Mouse (Mus musculus) layer of hippocampus, postnatal 25 days (tissue): ENCODE data around the gene Cacna1c. TPM values are rescaled to one million over a fixed set of nuclear protein-coding genes. Genes with fewer than 3 reads are reported as not detected.

Experiments
- DNase-seq, 2 experiments: peaks; one replicate each; pipeline ENCODE4 v3.0.0; 2022; ENCODE audit warnings: mixed read lengths in 2 of 2, low spot score in 1 of 2; ENCODE audit errors: extremely low spot score in 1 of 2
- total RNA-seq, 2 experiments: library from RNA; stranded (reverse); gene quantifications; 2 replicates each; pipeline ENCODE4 v1.2.3; 2021

Cacna1c gene
- total RNA-seq, 2 experiments from 2014 or later, result 69.0 to 86.7 TPM

DNA sequence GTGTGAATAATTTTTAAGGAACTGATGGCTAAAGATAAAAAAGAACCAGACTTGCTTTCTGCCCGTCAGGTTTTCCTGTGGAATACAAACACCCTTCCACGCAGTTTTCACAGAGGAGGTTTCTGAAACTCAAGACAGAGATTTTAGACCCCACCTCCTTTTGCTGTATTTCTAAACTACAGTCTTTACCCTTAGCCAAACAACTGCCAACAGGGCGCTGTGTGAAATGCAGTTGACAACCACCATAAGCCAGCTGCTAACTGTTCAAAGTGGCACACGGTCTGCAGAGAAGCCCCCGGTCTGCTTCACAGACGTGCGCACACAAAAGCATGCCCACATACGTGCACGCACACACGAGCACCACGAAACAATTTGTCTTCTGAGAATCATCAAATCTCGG is 216.0 kb downstream of the Cacna1c start:
- no peak for DNase-seq

DNA sequence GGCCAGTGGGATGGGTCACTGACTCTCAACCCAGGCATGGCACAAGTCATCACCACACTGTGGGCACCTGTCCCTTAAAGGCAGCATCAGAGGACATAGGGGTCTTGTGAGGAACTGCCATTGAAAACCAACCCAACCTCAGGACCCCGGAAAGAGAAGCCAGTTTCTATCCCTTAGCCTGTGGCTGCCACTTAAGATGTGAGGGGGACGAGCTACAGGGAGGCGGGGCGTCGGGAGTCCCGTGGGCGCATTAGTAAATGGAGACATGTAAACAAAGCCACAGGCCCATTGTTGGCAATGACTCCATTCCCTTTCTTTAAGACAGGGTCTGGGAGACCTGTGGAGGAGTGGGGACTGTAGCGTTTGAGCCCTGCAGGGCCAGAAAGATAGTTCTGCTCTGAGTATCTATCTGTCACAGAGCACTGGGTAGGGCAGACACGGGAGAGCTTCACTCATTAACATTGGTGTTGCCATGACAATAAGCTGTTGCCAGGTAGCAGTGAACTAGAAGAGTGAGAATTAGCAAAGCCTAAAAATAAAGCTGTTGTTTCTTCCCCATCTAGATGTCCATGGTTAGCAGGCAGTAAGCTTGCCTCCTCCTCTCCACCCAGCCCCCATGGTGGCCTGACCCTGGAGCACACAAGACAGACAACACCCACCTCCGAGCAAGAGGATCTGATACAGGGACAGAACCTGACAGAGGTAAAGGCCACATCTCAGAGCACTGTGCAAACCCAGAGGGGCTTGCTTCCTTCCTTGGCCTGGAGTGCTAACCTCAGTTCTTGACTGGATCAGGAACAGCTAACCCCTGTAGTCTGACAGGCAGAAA is 218.6 kb downstream of the Cacna1c start:
- DNase-seq, result peak; percentile 32 to 34

DNA sequence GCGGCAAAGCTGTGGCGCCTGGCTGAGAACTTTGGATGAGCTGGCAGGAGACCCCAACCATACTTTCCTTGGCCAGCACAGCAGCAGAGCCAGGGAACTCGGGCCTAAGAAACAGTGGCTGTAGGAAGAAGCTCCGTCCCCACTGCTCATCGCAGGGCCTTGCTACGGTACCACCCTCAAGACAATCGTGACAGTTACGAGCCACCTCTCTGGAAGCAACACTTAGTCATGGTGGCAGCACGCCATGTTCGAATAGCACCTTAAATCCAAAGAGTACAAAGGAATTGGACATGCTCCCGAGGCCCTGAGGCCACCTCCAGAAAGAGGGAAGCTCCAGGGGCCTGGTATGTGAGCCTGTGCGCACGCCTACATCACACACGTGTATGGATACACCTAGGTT is 219.6 kb downstream of the Cacna1c start:
- peak in 1 of 2 experiments; percentile 28 for DNase-seq

DNA sequence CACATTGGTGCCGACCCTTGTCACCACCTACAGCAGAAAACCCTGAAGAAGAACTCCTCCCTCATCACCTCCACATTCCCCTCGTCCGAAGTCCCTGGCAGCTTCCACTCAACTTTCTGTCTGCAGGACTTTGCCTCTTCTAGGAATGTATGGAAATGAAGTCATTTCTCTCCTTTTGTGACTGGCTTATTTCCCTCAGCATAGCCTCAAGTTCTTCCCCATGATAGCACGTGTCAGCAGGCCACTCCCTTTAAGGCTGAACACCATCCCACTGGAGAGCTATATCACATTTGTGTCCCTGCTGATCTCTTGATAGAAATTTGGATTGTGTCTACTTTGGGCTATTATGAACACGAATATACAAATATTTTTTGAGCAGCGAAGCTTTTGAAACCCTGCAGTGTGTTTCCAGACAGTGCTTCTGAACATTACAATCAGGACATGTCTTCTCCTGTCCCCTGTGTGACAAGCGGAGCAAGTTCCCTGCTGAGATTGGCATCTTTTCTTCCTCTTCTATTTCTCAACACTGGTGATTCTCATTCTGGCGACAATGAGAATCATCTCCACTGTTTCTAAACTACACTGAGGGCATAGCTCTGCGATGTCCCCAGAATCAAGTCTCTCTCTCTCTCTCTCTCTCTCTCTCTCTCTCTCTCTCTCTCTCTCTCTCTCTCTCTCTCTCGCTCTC is 224.2 kb downstream of the Cacna1c start:
- no peak for DNase-seq

DNA sequence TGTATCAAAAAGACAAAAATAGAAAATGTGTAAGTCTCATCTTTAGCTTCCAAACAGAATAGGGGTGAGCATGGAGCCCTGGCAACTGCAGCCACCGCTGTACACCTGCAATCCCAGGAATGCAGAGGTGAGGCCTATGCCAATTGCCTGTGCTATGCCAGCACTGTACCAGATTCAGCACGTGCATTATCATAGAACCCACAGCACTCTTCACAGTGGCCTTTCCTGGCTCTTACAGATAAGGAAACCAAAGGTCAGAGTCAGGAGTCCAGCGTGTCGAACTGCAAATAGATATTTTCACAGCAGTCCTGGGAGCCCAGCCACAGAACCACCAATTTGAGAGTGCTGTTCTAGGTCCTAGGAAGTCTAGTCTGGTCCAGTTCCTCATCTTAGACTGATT is 227.4 kb downstream of the Cacna1c start:
- no peak for DNase-seq

DNA sequence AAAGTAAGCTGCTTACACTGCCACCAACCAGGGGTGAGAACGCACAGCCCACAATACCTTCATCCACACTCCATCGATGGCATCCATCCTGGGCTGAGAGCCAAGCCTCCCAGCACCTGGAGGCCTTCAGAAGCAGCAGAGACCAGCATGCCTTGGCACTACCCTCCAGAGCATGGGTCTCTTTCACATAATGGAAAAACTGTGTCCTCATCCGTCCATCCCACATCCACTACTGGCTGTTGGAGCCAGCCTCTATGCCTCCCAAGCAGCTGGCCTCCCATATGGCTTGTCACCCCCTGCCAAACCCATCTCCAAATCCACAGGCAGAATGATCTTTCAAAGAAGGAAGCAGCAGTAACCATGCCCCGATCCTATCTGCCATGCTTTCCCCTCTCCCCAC is 229.3 kb downstream of the Cacna1c start:
- DNase-seq, result peak; percentile 47 to 58

DNA sequence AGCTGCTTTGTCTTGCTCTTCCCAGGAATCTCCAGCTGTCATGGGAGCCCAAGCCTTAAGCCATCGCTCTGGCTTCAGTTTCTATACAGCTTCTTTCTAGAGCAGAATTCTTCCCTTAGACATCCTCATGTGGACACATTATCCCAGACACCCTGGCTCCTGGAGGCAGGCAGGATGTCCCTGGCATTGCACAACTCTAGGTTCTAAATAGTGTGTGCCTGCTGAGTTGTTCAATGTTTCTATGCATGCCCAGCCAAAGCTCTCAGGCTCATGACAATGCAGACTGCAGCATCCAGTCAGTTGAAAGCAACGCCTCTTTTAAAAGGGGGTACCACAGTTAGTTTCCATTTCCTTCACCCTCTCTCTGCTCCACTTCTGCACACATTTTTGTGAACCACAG is 230.6 kb downstream of the Cacna1c start:
- no peak for DNase-seq

DNA sequence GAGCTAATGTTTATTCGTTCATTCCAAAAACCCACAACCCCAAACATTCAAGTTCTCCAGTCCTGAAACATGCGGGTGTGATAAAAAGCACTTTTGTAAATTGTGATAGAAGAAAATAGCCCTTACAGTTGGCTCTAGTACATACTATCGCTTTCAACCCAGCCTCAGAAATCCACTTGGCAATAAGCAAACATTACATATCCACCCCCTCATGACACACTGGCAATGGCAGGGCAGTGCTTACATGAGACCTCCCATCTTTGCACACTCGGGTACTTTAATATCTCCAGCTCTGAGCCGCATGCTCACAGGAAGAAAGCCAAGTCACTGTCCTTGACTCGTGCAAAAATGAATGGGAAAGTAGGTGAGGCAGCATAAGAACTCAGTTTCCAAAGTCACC is 232.4 kb downstream of the Cacna1c start:
- no peak for DNase-seq

DNA sequence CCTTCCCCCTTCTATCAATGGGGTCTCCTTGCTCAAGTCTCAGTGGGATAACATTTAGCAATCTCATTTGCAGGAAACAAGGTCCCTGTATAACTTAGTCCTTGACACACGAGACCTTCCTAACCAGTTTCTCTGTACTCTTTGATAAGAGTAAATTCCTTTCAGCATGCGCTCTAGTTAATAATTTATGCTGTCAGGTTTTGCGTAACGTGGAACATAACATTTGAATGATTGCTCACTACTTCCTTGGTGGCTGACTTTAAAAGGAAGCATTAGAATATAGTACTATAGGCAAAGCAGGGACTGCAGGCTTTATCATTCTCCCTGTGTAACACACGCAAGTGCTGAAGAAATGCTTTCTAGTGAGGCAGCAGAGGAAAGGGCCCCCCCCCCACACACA is 232.9 kb downstream of the Cacna1c start:
- DNase-seq, result no peak

DNA sequence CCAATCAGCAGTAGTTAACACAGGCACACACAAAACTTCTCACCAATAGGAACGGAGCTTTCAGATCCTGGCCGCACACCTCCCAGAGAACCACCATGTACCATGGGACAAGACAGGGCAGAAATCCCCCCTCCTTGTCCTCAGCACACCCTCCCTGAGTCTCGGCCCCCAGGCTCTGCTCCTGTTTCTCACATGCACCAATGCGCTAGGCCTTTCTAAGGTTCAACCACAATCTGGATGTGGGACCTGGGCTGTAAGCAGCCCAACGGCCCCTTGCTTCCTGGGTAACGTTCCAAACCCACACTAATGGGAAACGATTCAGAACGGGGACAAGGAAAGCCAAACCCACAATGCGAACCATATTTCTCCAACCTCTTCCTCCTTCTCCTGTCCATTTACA is 237.7 kb downstream of the Cacna1c start:
- no peak for DNase-seq

DNA sequence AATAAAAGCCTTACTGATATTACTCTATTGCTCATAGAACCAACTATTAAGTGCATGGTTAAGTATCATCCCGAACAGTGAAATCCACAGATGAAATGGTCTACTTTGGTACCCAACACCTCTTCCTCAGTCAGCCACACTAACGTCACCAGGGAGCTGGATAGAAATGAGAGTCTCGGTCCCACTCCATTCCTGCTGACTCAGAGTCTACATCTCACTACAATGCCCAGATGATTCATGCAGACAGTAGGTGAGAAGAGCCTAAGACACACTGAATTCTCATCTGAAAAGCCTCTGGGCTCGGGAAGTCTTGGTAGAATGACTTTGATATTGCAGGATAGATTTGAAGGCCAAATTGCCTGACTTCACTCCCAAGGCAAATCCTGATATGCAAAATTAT is 240.0 kb downstream of the Cacna1c start:
- DNase-seq, result no peak

DNA sequence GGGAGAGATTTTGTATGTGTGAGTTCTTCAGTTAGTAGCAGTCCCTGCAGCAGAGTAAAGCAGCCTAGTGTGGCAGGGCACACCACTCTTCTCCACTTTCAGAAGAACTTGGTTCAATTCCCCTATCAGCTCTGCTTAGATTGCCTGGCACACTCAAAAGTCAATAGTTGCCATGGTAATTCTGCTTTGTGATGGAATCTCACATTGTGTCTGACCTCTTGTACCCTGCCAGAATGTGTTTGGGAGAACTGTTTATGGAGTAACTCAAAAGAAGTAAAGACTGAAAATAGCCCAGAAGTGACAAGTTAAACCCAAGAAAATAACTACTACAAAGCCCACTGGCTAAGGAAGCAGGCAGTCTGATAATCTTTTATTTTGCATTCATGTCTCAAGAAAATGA is 240.4 kb downstream of the Cacna1c start:
- DNase-seq, result no peak

DNA sequence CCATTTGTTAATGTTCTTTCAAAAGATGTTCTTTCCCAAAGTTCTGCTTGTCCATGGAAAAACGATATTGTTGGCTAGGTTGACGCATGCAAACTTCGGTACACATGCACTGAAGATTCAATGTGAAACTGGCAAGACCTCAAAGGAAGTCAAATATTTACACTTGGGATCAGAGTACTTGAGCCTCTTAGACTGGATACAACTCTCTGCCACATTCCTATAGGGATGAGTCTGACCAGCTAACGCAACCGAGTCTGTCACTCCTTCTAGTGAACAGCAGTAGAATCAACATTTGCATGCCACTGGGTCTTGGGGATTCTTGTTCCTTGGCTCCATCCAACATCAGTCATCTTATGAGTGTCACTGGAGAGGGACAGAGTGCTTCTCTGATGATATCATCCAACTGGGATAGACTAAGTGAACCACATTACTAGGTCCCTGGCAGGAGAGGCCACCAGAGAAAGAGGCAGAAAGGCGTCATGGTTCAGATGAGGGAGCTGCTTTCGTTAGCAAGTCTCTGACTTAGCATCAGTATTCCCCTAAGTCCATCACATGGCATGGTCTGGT is 241.1 kb downstream of the Cacna1c start:
- DNase-seq, result no peak

DNA sequence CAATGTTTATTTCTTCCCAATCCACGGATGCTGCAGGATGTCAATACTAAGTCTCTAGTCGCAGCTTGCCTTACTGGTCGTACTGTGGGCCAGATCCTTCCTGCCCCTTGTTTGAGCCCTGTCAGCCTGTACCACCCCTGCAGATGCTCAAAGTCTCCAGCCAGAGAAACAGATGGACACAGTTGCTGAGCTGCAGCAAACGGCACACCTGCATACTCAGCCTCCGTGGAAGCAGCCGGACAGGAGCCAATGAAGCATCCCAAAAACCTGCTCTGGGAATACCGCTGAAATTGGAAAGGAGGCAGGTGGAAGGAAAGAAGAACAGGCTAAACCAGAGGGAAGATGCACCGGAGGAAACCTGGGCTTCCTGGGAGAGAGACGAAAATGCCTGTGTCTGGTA is 243.8 kb downstream of the Cacna1c start:
- no peak for DNase-seq

DNA sequence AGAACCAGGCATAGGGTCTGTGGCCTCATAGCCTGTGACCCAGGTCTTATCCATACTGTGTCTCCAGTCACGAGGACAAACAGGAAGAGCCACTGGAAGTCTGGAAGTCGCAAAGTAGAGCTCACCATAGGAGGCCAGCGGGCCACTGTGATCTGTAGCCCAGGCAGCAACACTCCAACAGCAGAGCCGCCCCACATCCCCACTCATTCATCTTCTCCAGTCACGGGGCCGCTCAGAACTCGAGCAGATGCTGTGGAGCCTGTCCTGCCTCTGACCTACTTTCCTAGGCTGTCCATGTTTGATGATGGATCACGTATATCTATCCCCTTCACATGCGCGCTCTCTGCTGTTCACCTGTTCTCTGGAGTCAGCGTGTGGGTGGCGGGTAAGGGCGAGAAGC is 246.0 kb downstream of the Cacna1c start:
- no peak for DNase-seq

DNA sequence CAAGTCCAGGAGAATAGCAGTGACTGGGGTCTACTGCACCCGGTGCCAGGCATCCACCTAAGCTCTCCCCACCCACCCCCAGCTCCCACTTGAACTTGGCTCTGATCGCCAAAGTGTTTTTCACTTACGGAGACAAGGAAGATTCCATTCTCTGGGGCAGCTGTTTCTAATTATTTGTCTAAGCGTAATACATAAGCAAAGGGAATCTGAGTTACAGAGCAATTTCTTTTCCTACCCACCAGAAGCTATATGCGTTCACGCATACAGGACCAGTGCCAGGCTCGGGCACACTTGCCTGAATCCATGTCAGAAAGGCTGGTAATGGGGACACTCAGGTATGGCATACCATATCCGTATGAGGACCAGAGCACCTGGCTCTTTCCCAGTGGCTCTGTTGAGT is 248.9 kb downstream of the Cacna1c start:
- DNase-seq, result no peak

DNA sequence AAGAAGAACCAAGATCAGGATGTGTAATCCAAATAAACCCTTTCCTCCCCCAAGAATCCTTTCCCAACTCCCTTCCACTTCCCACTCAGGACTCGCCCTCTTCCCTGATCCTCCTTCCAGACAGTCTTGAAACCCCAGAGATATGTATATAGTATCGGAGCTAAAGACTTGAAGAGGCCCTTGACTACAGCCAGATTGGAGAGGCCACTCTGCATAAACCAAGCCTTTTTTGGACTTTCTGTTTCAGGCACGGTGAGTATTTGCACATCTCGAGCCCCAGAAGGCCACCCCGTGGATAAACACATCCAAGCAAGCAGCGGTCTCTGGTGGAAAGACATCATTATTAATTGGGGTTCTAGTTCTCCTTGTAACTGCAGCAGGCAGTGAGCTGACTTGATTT is 249.6 kb downstream of the Cacna1c start:
- DNase-seq, result no peak

DNA sequence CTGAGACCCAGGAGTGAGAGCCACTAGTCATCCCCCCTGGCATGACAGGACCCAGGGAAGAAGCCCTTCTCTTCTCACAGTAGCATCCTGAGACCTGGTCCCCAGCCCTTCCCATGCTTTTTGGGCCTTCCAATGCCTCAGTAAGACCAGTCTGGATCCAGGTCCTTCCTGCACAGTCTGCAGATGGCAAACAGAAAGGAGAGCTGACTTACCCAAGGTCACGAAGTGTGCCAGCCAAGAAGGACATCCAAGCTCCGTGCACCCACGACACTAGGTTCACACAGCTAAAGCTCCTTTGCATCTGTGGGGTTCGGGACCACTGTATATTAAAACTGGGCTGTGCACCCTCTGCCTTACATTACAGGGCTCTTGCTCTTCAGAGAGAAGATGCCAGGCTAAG is 252.1 kb downstream of the Cacna1c start:
- no peak for DNase-seq

DNA sequence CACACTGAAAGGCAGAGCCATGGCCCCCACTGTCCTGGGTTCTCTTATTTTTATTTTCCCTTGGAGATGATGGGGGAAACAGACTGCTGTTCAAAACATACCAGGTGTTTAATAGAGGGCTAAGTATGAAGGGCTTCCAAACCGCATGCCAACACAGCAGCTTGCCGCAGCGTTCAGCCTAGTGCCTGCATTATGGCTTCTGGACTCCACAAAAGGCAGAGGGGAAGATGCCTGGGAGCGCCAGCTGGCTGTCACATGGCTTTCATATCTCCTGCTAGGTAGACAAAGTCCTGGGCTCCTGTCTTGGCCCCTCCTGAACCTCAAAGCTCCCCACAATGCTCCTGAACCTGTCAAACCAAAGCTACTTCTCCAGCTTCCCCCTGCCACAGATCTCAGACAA is 254.4 kb downstream of the Cacna1c start:
- DNase-seq, result no peak

DNA sequence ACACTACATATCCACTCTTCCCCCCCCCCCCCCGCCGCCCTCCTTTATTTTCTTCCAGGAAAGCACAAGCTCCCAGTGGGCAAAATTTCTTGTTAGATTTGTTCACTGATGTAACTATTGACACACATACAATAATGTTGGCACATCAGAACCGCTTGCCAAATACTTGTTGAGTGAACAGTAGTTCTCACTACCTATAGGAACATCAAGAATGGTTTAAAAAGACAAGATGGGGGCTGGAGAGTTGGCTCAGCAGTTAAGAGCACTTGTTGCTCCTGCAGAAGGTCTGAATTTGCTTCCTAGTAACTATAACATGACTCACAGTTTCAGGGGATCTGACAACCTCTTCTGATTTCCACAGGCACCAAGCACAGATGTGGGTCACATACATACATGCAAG is 255.2 kb downstream of the Cacna1c start:
- DNase-seq, result no peak

DNA sequence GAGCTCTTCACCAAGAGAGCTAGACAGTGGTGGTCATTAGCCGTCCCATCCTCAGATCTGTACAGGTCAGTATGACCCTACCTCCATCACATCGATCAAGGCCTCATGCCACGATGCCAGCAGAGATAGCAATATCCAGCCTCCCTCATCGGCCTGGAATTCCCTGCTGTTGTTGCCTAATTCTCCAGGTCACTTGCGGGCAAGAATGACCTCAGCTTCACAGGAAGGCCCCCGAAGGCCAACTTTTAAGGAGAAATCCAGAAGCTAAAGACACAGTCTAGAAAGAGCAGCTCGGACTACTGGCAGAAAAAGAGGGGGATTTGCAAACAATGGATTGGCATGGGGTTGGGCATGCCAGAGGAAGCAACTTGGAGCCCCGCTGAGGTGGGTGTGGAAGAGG is 256.6 kb downstream of the Cacna1c start:
- no peak for DNase-seq
